Mouse (Mus musculus): ENCODE measurements around the gene Setd1b.
"Not testable (repeated sequence)": the region's sequence is repeated elsewhere in the genome, so short reads cannot be mapped to it uniquely, and the experiment has no call there.

The Setd1b gene

DNA sequence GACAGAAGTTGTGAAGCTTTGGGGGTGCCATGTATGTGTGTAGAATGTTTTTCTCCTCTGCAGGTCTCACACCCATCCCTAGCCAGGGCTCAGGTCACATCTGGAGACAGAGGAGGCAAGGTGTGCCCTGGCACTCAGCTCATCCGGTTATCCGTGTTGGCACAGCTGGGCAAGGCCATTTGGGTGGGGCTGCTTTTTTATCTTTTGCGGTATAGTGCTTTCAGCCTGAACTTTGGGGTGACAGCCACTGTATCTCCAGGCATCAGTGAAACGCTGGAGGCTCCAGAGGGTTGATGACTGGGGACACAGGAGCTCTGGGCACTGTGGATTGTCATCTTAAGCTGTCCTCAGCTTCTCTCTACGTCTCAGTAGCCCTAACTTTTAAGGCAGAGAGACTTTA, 51.4 kb downstream of the Setd1b start:
- ChIA-PET POLR2A (interaction anchor here in 1 of 4 experiments (0.6 to 1.0 kb wide), 3 partner anchors 9 to 135 kb away, joined by 3 to 4 read pairs (median 3); no protein-coding TSS in a partner anchor), CTCF (interaction anchor here in 3 of 4 experiments (0.6 to 1.7 kb wide), 5 partner anchors 10 to 334 kb away, joined by 3 to 11 read pairs (median 5); partner anchors contain the start of gene Rhof (in 1 of the 3))

DNA sequence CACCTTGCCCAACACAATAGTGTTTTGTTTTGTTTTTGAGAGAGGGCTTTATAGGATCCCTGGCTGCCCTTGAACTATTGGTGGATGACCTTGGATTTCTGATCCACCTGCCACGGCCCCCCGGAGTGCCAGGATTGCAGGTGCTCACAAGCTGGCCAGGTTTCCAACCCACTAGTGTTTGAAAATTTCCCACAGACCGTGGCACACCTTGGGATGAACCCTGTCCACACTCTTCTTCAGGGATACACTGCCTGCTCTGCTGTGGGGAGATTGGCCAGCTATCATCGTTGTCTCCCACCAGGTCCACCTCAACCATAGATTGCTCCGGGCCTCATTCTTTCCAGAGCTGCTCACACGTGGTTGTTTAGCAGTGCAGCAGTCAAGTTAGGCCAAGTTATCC, 52.9 kb downstream of the Setd1b start:
- POLR2A ChIA-PET = interaction anchor here in 2 of 4 experiments (0.6 kb wide), 2 partner anchors 12 to 28 kb away, joined by 3 read pairs; no protein-coding TSS in a partner anchor
- CTCF ChIA-PET = no interaction called here

DNA sequence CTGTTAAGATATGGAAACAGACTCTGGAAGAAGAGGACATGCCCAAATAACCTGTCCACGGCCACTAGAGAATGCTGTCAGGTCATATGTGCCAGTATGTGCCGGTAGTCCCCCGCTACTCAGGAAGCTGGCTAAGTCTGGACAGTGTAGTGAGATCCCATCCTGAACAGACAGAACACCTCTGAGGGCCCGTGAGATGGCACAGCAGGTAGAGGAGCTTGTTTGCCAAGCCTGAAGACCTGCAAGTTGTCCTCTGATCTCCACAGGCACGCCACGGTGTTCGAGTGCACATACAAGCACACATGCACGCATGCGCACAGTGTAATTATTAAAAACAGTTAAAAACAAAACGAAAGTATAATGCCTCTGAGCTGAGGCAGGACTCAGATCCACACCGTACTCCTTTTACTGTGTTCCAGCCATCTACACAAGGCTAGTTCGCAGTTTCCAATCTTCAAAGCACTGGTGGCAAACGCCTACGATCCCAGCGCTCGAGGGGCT, 53.6 kb downstream of the Setd1b start:
- CTCF ChIA-PET = interaction anchor here in 2 of 4 experiments (0.5 to 0.8 kb wide), 2 partner anchors 40 to 132 kb away, joined by 3 to 7 read pairs; no protein-coding TSS in a partner anchor
- POLR2A ChIA-PET = interaction anchor here in 3 of 4 experiments (0.6 kb wide), 3 partner anchors 28 to 122 kb away, joined by 3 to 6 read pairs (median 3); no protein-coding TSS in a partner anchor

DNA sequence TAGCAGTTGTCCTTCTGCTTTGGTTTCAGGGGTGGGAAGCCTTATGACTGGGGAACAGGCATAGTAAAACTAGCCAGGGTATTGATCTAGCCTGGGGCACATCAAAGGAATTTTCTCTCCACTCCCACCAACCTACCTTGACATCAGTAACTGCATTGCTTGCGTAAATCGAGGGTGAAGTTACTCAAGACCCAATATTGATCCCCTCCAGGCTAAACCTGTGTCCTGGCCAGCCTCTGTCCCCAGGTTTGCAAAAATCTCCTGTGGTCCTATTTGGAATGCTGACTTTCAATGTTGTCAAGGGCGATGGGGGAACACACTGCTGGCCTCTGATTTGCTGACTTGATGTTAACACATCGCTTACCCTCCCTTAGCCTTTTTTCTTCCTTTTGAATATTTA, 54.8 kb downstream of the Setd1b start:
- ChIA-PET POLR2A (no interaction called here), CTCF (no interaction called here)

DNA sequence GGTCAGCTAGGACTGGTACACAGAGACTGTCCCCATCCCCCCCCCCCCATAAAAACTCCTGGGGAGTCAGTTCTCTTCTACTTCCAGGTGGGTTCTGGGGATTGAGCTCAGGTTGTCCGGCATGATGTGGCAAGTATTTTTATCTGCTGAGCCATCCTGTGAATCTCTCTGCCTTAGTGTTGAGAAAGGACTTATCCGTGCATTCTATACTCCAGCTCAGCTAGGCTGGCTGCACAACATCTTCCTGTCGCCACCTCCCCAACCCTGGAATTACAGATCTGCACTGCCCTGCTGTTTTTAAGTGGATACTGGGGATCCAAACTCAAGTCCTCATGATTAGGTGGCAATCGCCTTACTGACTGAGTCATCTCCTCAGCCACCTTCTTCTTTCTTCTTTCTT, 56.5 kb downstream of the Setd1b start:
- POLR2A ChIA-PET = no interaction called here
- CTCF ChIA-PET = interaction anchor here in 1 of 4 experiments (1.3 kb wide), 1 partner anchor 66 kb away, joined by 3 read pairs; the partner anchor contains the start of gene Rhof

DNA sequence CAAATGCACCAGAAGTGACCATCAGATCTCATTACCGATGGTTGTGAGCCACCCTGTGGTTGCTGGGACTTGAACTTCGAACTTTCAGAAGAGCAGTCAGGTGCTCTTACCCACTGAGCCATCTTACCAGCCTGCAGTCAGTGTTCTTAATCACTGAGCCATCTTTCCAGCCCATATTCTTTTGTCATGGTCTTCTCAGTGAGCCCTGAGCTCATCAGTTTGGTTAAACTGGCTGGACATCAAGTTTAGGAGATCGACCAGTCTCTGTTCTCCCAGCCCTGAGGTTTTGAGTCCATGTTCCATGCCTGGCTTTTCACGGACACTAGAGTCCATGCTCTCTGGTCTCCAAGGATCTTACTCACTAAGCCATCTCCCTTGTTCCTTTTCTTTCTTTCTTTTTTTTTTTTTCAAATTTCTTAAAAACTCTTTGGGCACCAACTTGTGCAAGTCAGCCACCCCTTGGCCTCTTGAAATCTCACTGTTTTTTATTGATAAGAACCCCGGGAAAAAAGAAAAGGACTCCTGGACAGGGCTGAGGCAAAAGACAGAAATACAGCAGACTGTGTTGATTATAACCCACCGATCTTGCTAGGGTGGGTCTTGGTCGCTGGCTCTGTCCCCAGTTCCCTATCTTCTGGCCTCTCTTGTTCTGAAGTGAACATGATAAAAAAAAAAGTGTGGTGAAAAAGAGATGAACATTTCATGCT, 59.0 kb downstream of the Setd1b start:
- POLR2A ChIA-PET = interaction anchor here in 1 of 4 experiments (0.7 kb wide), 1 partner anchor 36 kb away, joined by 7 read pairs; no protein-coding TSS in a partner anchor
- CTCF ChIA-PET = interaction anchor here in 1 of 4 experiments (0.7 kb wide), 1 partner anchor 73 kb away, joined by 4 read pairs; no protein-coding TSS in a partner anchor

DNA sequence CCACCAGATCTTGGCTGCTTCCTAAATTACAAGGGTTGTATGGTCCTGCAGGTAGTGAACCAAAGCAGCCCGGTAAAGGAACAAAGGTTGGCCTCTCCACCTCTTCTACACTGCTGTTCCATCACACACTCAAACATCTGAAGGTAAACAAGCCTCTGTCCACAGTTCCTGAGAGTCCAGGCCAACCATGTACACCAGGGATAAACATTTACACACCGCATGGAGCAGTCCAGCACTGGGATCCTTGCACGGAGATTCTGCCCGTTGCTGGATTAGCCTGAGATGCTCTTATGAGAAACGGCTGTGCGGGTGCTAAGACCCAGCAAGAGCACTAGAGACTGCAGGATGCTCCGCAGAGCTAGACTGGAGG, 59.5 kb downstream of the Setd1b start:
- ChIA-PET CTCF (interaction anchor here in 1 of 4 experiments (0.8 kb wide), 1 partner anchor 30 kb away, joined by 7 read pairs; no protein-coding TSS in a partner anchor), POLR2A (interaction anchor here in 2 of 4 experiments (0.5 to 1.3 kb wide), 5 partner anchors 8 to 263 kb away, joined by 3 to 7 read pairs (median 4); no protein-coding TSS in a partner anchor)

DNA sequence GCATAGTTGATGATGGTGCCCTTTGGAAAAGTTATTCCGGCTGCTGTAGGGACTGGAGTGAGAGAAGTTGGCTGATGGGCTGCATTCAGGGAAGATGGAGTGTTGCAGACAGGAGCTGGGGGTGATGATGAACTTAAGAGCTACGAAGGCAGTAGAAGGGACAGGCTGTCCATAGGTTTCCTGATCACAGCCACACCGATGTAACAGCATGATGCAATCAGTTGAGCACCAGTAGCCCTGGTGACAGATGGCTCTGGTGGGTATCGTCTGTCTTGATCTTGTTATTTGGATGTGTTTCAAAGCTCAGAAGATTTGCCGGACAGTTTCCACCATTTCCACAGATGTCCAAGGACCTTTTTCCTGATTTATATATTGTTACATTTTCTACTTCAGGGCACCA, 60.0 kb downstream of the Setd1b start:
- CTCF ChIA-PET = interaction anchor here in 3 of 4 experiments (0.6 to 1.3 kb wide), 5 partner anchors 30 to 278 kb away, joined by 3 to 7 read pairs (median 4); no protein-coding TSS in a partner anchor
- POLR2A ChIA-PET = interaction anchor here in 2 of 4 experiments (0.5 to 1.3 kb wide), 5 partner anchors 8 to 263 kb away, joined by 3 to 7 read pairs (median 4); no protein-coding TSS in a partner anchor

DNA sequence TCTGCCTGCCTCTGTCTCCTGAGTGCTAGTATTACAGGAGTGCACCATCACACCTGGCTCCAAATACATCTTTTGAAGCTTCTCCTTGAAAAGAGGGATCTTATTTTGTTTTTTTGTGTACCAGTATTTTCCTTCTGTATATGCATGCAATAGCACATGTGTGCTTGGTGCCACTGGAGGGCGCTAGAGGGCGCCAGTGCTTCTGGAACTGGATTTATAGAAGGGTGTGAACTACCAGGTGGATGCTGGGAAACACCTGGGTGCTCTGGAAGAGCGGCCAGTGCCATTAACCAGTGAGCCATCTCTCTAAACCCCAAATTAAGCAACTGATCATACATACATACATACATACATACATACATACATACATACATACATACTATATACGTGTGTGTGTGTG, 60.8 kb downstream of the Setd1b start:
- POLR2A ChIA-PET = interaction anchor here in 1 of 4 experiments (0.9 to 1.3 kb wide), 2 partner anchors 9 to 26 kb away, joined by 4 read pairs; no protein-coding TSS in a partner anchor

DNA sequence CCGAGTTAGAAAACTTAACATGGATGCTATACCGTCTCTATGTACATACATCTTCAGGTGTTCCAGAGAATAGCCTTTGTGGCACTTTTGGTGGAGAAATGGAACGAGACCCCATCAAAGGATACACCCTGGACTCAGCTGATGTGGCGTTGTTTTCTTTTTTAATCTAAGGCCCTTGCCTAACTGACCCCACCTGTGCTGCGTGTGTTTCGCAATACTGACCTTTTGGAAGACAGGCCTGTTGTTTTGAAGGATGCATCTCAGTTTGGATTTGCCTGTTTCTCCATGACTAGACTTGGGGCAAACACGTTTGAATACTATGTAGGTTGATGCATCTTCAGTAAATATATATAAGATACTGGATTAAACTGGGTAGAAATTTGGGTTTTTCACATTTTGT, 61.6 kb downstream of the Setd1b start:
- CTCF ChIA-PET = interaction anchor here in 3 of 4 experiments (0.7 kb wide), 4 partner anchors 10 to 1019 kb away, joined by 3 to 8 read pairs (median 4); no protein-coding TSS in a partner anchor
- POLR2A ChIA-PET = not testable (repeated sequence)

More for the DNA sequence above, 60.8 kb downstream of the Setd1b start:
- CTCF ChIA-PET = interaction anchor here (0.6 to 1.3 kb wide), 8 partner anchors 9 to 1020 kb away, joined by 3 to 8 read pairs (median 4); no protein-coding TSS in a partner anchor
